Comparison of ENCODE assay signal across 25 mouse cellular contexts in the genomic region with DNA sequence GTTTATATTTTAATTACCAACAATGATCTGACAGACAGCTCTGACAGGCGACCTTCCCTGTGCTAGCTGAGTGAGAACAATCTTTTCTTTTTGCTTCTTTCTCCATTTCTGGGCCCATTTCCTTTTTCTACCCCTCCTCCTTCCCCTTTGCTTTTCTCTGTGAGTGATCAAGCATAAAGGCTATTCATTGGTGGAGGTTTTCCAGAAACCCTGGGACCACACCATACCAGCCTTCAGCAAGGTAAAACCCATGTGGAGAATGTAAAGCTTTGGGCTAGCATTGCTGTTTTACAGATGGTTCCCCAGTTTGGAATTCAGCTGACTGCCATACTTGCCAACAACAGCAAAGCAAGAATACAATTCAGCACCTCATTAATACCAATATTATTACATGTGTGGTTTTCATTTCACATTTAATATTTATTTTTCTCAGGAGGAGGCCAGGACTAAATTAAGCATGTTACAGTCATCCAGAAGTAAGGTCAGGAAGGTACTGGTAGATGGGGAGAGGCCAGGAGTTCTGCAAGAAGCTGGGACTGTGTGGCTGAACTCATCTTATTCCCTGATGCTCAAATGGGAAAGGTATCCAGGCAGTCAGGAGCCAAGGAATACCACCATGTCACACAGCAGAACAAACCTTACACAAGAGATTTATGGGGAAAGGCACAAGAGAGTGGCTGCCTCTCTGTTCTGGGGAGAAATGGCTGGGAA. TPM values are rescaled to one million over a fixed set of nuclear protein-coding genes. Genes with fewer than 3 reads are reported as not detected.
DNase-seq lines count a peak whose midpoint lies in the region; ATAC-seq and TF ChIP-seq lines count a peak whose summit lies in the region.
"Had no signal": no experiment of that assay in that cellular context is flagged by ENCODE, and none has a peak within 500 bp of the region (broad histone marks: within the 10 kb centered on the region; RNA-seq: fewer than 3 reads in every experiment).

No protein-coding gene starts in this region.

- ATAC-seq in hindbrain, embryonic 11.5 days (ENCODE audit: low FRiP score), result peak; percentile 38; the same call in 1 of the 2 replicates
- no peak for ATAC-seq in hindbrain, embryonic 12.5 days (ENCODE audit: low FRiP score)
- no peak for ATAC-seq in midbrain, postnatal 0 days (ENCODE audit: low FRiP score)
- ATAC-seq in midbrain, embryonic 16.5 days, result no peak
- peak; percentile 63; the same call in 1 of the 2 replicates for ATAC-seq in forebrain, embryonic 12.5 days (ENCODE audit: low FRiP score)
- ATAC-seq in limb, embryonic 15.5 days (ENCODE audit: insufficient number of reproducible peaks, low FRiP score, low TSS enrichment, low read depth), result peak; percentile 63; the same call in 1 of the 2 replicates
- ATAC-seq: activated CD4-positive, CD25-positive, alpha-beta regulatory T cell, adult 4 months; inflammation-experienced regulatory T-cells, adult 6 months; midbrain, embryonic 13.5 days had no signal

- intact Hi-C loops in left cerebral cortex, postnatal 14 days (cut with DNase I), result no loop called here

- DNase-seq in hindbrain, embryonic 11.5 days (ENCODE audit: low spot score), result peak; percentile 1
- peak; percentile 14 for DNase-seq in midbrain, postnatal 0 days (ENCODE audit: low spot score)
- no peak for DNase-seq in left cerebral cortex, postnatal 14 days (ENCODE audit: low spot score in 2 of 2)
- DNase-seq: adrenal gland, postnatal 10 days; cerebellum, adult 2 months; gastrocnemius, postnatal 10 days; heart, postnatal 4 days; kidney, adult 2 months; layer of hippocampus, adult 9-11 months; liver, embryonic 13.5 days; lung, adult 2 months had no signal

- H3K36me3 ChIP-seq in hindbrain, embryonic 11.5 days (ENCODE audit: control insufficient read depth, insufficient read depth, low read length), result no peaks in the 10 kb centered on the region
- H3K36me3 ChIP-seq in hindbrain, embryonic 12.5 days, result no peaks in the 10 kb centered on the region
- no peaks in the 10 kb centered on the region for H3K36me3 ChIP-seq in midbrain, postnatal 0 days (ENCODE audit: insufficient read depth, low read length)
- H3K36me3 ChIP-seq in midbrain, embryonic 16.5 days (ENCODE audit: control insufficient read depth, insufficient read depth, low read length), result no peaks in the 10 kb centered on the region
- H3K36me3 ChIP-seq in forebrain, embryonic 12.5 days (replicated peaks), result no peaks in the 10 kb centered on the region
- H3K36me3 ChIP-seq in limb, embryonic 15.5 days, result no peaks in the 10 kb centered on the region
- H3K36me3 ChIP-seq: heart, embryonic 10.5 days; liver, embryonic 13.5 days; midbrain, embryonic 13.5 days; neural tube, embryonic 13.5 days had no signal

- H3K27ac ChIP-seq in hindbrain, embryonic 11.5 days (ENCODE audit: low read depth, low read length), result no peak overlapping the region
- no peak overlapping the region for H3K27ac ChIP-seq in hindbrain, embryonic 12.5 days
- H3K27ac ChIP-seq in midbrain, postnatal 0 days (ENCODE audit: low read depth, low read length), result no peak overlapping the region
- no peak overlapping the region for H3K27ac ChIP-seq in midbrain, embryonic 16.5 days (ENCODE audit: low read length)
- 0 out of 2 replicates have a peak overlapping the region, but pooled peaks have one; percentile 25 for H3K27ac ChIP-seq in forebrain, embryonic 12.5 days
- H3K27ac ChIP-seq in limb, embryonic 15.5 days, result peak overlapping the region; percentile 43; the same call in 1 of the 2 replicates
- H3K27ac ChIP-seq: heart, embryonic 10.5 days; kidney, postnatal 0 days; liver, embryonic 13.5 days; midbrain, embryonic 13.5 days; neural tube, embryonic 13.5 days had no signal

- H3K4me1 ChIP-seq in hindbrain, embryonic 11.5 days (replicated peaks; ENCODE audit: control insufficient read depth, insufficient read depth, low read length), result no peaks in the 10 kb centered on the region
- H3K4me1 ChIP-seq in hindbrain, embryonic 12.5 days, result no peaks in the 10 kb centered on the region
- H3K4me1 ChIP-seq in midbrain, postnatal 0 days (ENCODE audit: insufficient read depth, low read length), result no peaks in the 10 kb centered on the region
- H3K4me1 ChIP-seq in midbrain, embryonic 16.5 days (ENCODE audit: control insufficient read depth, insufficient read depth, low read length), result no peaks in the 10 kb centered on the region
- H3K4me1 ChIP-seq in forebrain, embryonic 12.5 days, result no peaks in the 10 kb centered on the region
- H3K4me1 ChIP-seq in limb, embryonic 15.5 days, result no peaks in the 10 kb centered on the region
- H3K4me1 ChIP-seq: heart, embryonic 10.5 days; liver, embryonic 13.5 days; midbrain, embryonic 13.5 days; neural tube, embryonic 13.5 days had no signal

- no peaks in the 10 kb centered on the region; the same call in 1 of the 2 replicates for H3K27me3 ChIP-seq in hindbrain, embryonic 11.5 days (ENCODE audit: control insufficient read depth, insufficient read depth, low read length)
- H3K27me3 ChIP-seq in hindbrain, embryonic 12.5 days, result peaks cover 27% of the 10 kb centered on the region
- no peaks in the 10 kb centered on the region for H3K27me3 ChIP-seq in midbrain, postnatal 0 days (ENCODE audit: insufficient read depth, low read length)
- peaks cover 3% of the 10 kb centered on the region for H3K27me3 ChIP-seq in midbrain, embryonic 16.5 days (ENCODE audit: control insufficient read depth, insufficient read depth, low read depth, low read length)
- peaks cover 30% of the 10 kb centered on the region for H3K27me3 ChIP-seq in forebrain, embryonic 12.5 days
- H3K27me3 ChIP-seq in limb, embryonic 15.5 days, result peaks cover 12% of the 10 kb centered on the region; the same call in 1 of the 2 replicates
- H3K27me3 ChIP-seq: liver, embryonic 13.5 days had no signal

- WGBS in hindbrain, embryonic 11.5 days, result 20% methylated on average over 1 of the region's 1 CpGs
- WGBS in hindbrain, embryonic 12.5 days, result 26% methylated on average over 1 of the region's 1 CpGs
- 29% methylated on average over 1 of the region's 1 CpGs for WGBS in midbrain, postnatal 0 days
- 20% methylated on average over 1 of the region's 1 CpGs for WGBS in midbrain, embryonic 16.5 days
- 24% methylated on average over 1 of the region's 1 CpGs for WGBS in forebrain, embryonic 12.5 days
- 52% methylated on average over 1 of the region's 1 CpGs for WGBS in limb, embryonic 15.5 days

- TF ChIP-seq CTCF in midbrain, postnatal 0 days (IDR thresholded peaks at IDR 0.05), result no peak

- H3K4me3 ChIP-seq in hindbrain, embryonic 11.5 days (ENCODE audit: low read depth, low read length), result no peak overlapping the region
- no peak overlapping the region for H3K4me3 ChIP-seq in hindbrain, embryonic 12.5 days
- no peak overlapping the region for H3K4me3 ChIP-seq in midbrain, postnatal 0 days (ENCODE audit: low read depth, low read length)
- H3K4me3 ChIP-seq in midbrain, embryonic 16.5 days (ENCODE audit: low read depth, low read length), result no peak overlapping the region
- H3K4me3 ChIP-seq in forebrain, embryonic 12.5 days (replicated peaks), result no peak overlapping the region
- no peak overlapping the region for H3K4me3 ChIP-seq in limb, embryonic 15.5 days
- H3K4me3 ChIP-seq: erythroblast, embryonic 14.5 days; heart, embryonic 10.5 days; liver, embryonic 13.5 days; midbrain, embryonic 13.5 days; myocyte; neural tube, embryonic 13.5 days had no signal

- no peak overlapping the region for H3K9ac ChIP-seq in hindbrain, embryonic 11.5 days (ENCODE audit: low read depth, low read length)
- no peak overlapping the region for H3K9ac ChIP-seq in hindbrain, embryonic 12.5 days
- no peak overlapping the region for H3K9ac ChIP-seq in midbrain, postnatal 0 days (replicated peaks; ENCODE audit: low read length, poor library complexity, severe bottlenecking)
- no peak overlapping the region for H3K9ac ChIP-seq in midbrain, embryonic 16.5 days (ENCODE audit: low read depth, low read length)
- no peak overlapping the region for H3K9ac ChIP-seq in forebrain, embryonic 12.5 days
- H3K9ac ChIP-seq in limb, embryonic 15.5 days, result no peak overlapping the region
- H3K9ac ChIP-seq: liver, embryonic 13.5 days; midbrain, embryonic 13.5 days; neural tube, embryonic 13.5 days had no signal

- no peaks in the 10 kb centered on the region for H3K9me3 ChIP-seq in hindbrain, embryonic 11.5 days (ENCODE audit: control insufficient read depth, low read length)
- no peaks in the 10 kb centered on the region for H3K9me3 ChIP-seq in hindbrain, embryonic 12.5 days (replicated peaks)
- H3K9me3 ChIP-seq in midbrain, postnatal 0 days (ENCODE audit: low read length), result no peaks in the 10 kb centered on the region
- no peaks in the 10 kb centered on the region for H3K9me3 ChIP-seq in midbrain, embryonic 16.5 days (replicated peaks; ENCODE audit: control insufficient read depth, low read length, poor library complexity, severe bottlenecking)
- no peaks in the 10 kb centered on the region for H3K9me3 ChIP-seq in forebrain, embryonic 12.5 days
- H3K9me3 ChIP-seq in limb, embryonic 15.5 days, result no peaks in the 10 kb centered on the region
- H3K9me3 ChIP-seq: heart, embryonic 10.5 days; liver, embryonic 13.5 days; midbrain, embryonic 13.5 days; neural tube, embryonic 13.5 days had no signal

- no peak overlapping the region for H3K4me2 ChIP-seq in hindbrain, embryonic 11.5 days (replicated peaks; ENCODE audit: low read depth, low read length)
- H3K4me2 ChIP-seq in hindbrain, embryonic 12.5 days (replicated peaks), result no peak overlapping the region
- H3K4me2 ChIP-seq in midbrain, postnatal 0 days (ENCODE audit: low read depth, low read length, poor library complexity, severe bottlenecking), result no peak overlapping the region
- no peak overlapping the region for H3K4me2 ChIP-seq in midbrain, embryonic 16.5 days (ENCODE audit: low read length)
- H3K4me2 ChIP-seq in forebrain, embryonic 12.5 days, result no peak overlapping the region
- H3K4me2 ChIP-seq in limb, embryonic 15.5 days, result no peak overlapping the region
- H3K4me2 ChIP-seq: liver, embryonic 13.5 days; midbrain, embryonic 13.5 days; neural tube, embryonic 13.5 days had no signal

RNA-seq across cellular contexts. Expression of a gene that starts 38.4 kb away (rescaled TPM):
- 0.70 and 0.76 TPM in 2 replicates for polyA plus RNA-seq in hindbrain, embryonic 11.5 days (2014; fragmentation: Nextera tagmentation; extraction: Ambion mirVana)
- polyA plus RNA-seq in hindbrain, embryonic 12.5 days (2016; fragmentation: Nextera tagmentation; extraction: Ambion mirVana), result 1.8 TPM in 2 replicates
- total RNA-seq in midbrain, postnatal 0 days (2014; rRNA removed), result 3.8 and 6.0 TPM in 2 replicates
- polyA plus RNA-seq in midbrain, postnatal 0 days (2015; fragmentation: Nextera tagmentation; extraction: Ambion mirVana), result 2.8 and 3.6 TPM in 2 replicates
- 3.0 and 3.3 TPM in 2 replicates for polyA plus RNA-seq in midbrain, embryonic 16.5 days (2015; fragmentation: Nextera tagmentation; extraction: Ambion mirVana)
- 0.95 and 1.3 TPM in 2 replicates for polyA plus RNA-seq in forebrain, embryonic 12.5 days (2016; fragmentation: Nextera tagmentation; extraction: Ambion mirVana)
- polyA plus RNA-seq in limb, embryonic 15.5 days (2015; fragmentation: Nextera tagmentation; extraction: Ambion mirVana), result 20.4 and 24.5 TPM in 2 replicates
- 1 to 10 TPM; 1.5 to 1.7 TPM for total RNA-seq in left cerebral cortex, postnatal 14 days (2021)
- total RNA-seq: granulocyte monocyte progenitor cell, adult 5-6 weeks; megakaryocyte, adult 5-6 weeks had no signal
- polyA plus RNA-seq: activated CD4-positive, CD25-positive, alpha-beta regulatory T cell, adult 4 months; erythroblast, embryonic 14.5 days; inflammation-experienced regulatory T-cells, adult 6 months had no signal

Comparison
In these comparisons a context has a peak if more than half of its experiments do, and no peak if none do; other contexts are left out.
1. ATAC-seq: peak in hindbrain, embryonic 11.5 days (single experiment), forebrain, embryonic 12.5 days (single experiment) and limb, embryonic 15.5 days (single experiment); none in hindbrain, embryonic 12.5 days (single experiment), midbrain, postnatal 0 days (single experiment) and midbrain, embryonic 16.5 days (single experiment).
2. DNase-seq: peak in hindbrain, embryonic 11.5 days (single experiment) and midbrain, postnatal 0 days (single experiment); none in left cerebral cortex, postnatal 14 days (0 of 2).
3. H3K27ac ChIP-seq: peak in forebrain, embryonic 12.5 days (single experiment) and limb, embryonic 15.5 days (single experiment); none in hindbrain, embryonic 11.5 days (single experiment), hindbrain, embryonic 12.5 days (single experiment), midbrain, postnatal 0 days (single experiment) and midbrain, embryonic 16.5 days (single experiment).